Mouse (Mus musculus): ENCODE data around the gene Nupr1. TPM values are rescaled to one million over a fixed set of nuclear protein-coding genes. Genes with fewer than 3 reads are reported as not detected.

Gene Nupr1
- 4.9 and 6.8 TPM in 2 replicates for polyA plus RNA-seq (2012; ENCODE audit: low replicate concordance)

GRCm38 (mm10) chr7:126630824-126631518, at the start of gene Nupr1:
TSS of gene Nupr1 (minus strand) at chr7:126630861.

GRCm38 (mm10) chr7:126676207-126676606, 45.5 kb upstream of the Nupr1 start, which contains the start of gene Sult1a1:
TSS of gene Sult1a1 (minus strand) at chr7:126676432.

GRCm38 (mm10) chr7:126649231-126650051, 18.8 kb upstream of the Nupr1 start, which contains the start of gene Sgf29:
TSS of gene Sgf29 (plus strand) at chr7:126649309.

GRCm38 (mm10) chr7:126594862-126595561, 35.6 kb downstream of the Nupr1 start, which contains the start of gene Il27:
TSS of gene Il27 (minus strand) at chr7:126594941.

GRCm38 (mm10) chr7:126585717-126586116, 44.9 kb downstream of the Nupr1 start, which contains the start of gene Cln3:
TSS of gene Cln3 (minus strand) at chr7:126585817.

GRCm38 (mm10) chr7:126584506-126584977, 46.1 kb downstream of the Nupr1 start, which contains the start of gene Apobr:
TSS of gene Apobr (plus strand) at chr7:126584942.

Other genes starting within 250 kb of the Nupr1 start
- gene Nfatc2ip, start 234.1 kb downstream of the Nupr1 start, polyA plus RNA-seq (2012; ENCODE audit: low replicate concordance) = 5.1 and 6.6 TPM in 2 replicates
- gene Cd19, start 216.0 kb downstream of the Nupr1 start, polyA plus RNA-seq (2012; ENCODE audit: low replicate concordance) = 103 and 270 TPM in 2 replicates
- 198 and 348 TPM in 2 replicates for gene Rabep2, start 202.1 kb downstream of the Nupr1 start, polyA plus RNA-seq (2012; ENCODE audit: low replicate concordance)
- 0.20 and 0.94 TPM in 2 replicates for gene Atp2a1, start 167.8 kb downstream of the Nupr1 start, polyA plus RNA-seq (2012; ENCODE audit: low replicate concordance)
- 95.0 and 124 TPM in 2 replicates for gene Sh2b1, start 155.4 kb downstream of the Nupr1 start, polyA plus RNA-seq (2012; ENCODE audit: low replicate concordance)
- gene Tufm, start 143.5 kb downstream of the Nupr1 start, polyA plus RNA-seq (2012; ENCODE audit: low replicate concordance) = 18.1 and 40.0 TPM in 2 replicates
- gene Atxn2l, start 127.4 kb downstream of the Nupr1 start, polyA plus RNA-seq (2012; ENCODE audit: low replicate concordance) = 600 and 1,323 TPM in 2 replicates
- gene Eif3c, start 64.5 kb downstream of the Nupr1 start, polyA plus RNA-seq (2012; ENCODE audit: low replicate concordance) = 43.4 and 50.0 TPM in 2 replicates
- gene Apobr, start 45.9 kb downstream of the Nupr1 start, polyA plus RNA-seq (2012; ENCODE audit: low replicate concordance) = 69.9 and 145 TPM in 2 replicates
- gene Cln3, start 45.0 kb downstream of the Nupr1 start, polyA plus RNA-seq (2012; ENCODE audit: low replicate concordance) = 26.8 and 44.7 TPM in 2 replicates
- gene Il27, start 35.9 kb downstream of the Nupr1 start, polyA plus RNA-seq (2012; ENCODE audit: low replicate concordance) = 1.3 TPM in 2 replicates
- 27.1 and 73.0 TPM in 2 replicates for gene Sgf29, start 18.4 kb upstream of the Nupr1 start, polyA plus RNA-seq (2012; ENCODE audit: low replicate concordance)
- gene Sult1a1, start 45.6 kb upstream of the Nupr1 start, polyA plus RNA-seq (2012; ENCODE audit: low replicate concordance) = 0.25 and 2.0 TPM in 2 replicates
- gene Bola2, start 64.5 kb upstream of the Nupr1 start, polyA plus RNA-seq (2012; ENCODE audit: low replicate concordance) = 85.0 and 156 TPM in 2 replicates
- 3.1 and 7.3 TPM in 2 replicates for gene Slx1b, start 64.9 kb upstream of the Nupr1 start, polyA plus RNA-seq (2012; ENCODE audit: low replicate concordance)
- 2,019 and 2,208 TPM in 2 replicates for gene Coro1a, start 76.9 kb upstream of the Nupr1 start, polyA plus RNA-seq (2012; ENCODE audit: low replicate concordance)
- 116 and 131 TPM in 2 replicates for gene Mapk3, start 128.7 kb upstream of the Nupr1 start, polyA plus RNA-seq (2012; ENCODE audit: low replicate concordance)
- gene Gdpd3, start 135.5 kb upstream of the Nupr1 start, polyA plus RNA-seq (2012; ENCODE audit: low replicate concordance) = 2.9 and 4.6 TPM in 2 replicates
- gene Ypel3, start 146.1 kb upstream of the Nupr1 start, polyA plus RNA-seq (2012; ENCODE audit: low replicate concordance) = 614 and 1,558 TPM in 2 replicates
- 20.6 and 32.8 TPM in 2 replicates for gene Tbx6, start 150.6 kb upstream of the Nupr1 start, polyA plus RNA-seq (2012; ENCODE audit: low replicate concordance)
- 144 and 186 TPM in 2 replicates for gene Ppp4c, start 161.6 kb upstream of the Nupr1 start, polyA plus RNA-seq (2012; ENCODE audit: low replicate concordance)
- 0.18 TPM in 1 of 2 replicates, not detected in the other for gene Fam57b, start 166.8 kb upstream of the Nupr1 start, polyA plus RNA-seq (2012; ENCODE audit: low replicate concordance)
- not detected in 2 replicates for gene 4930451I11Rik, start 200.8 kb upstream of the Nupr1 start, polyA plus RNA-seq (2012; ENCODE audit: low replicate concordance)
- not detected in 2 replicates for gene Doc2a, start 216.6 kb upstream of the Nupr1 start, polyA plus RNA-seq (2012; ENCODE audit: low replicate concordance)
- gene Hirip3, start 231.1 kb upstream of the Nupr1 start, polyA plus RNA-seq (2012; ENCODE audit: low replicate concordance) = 46.3 and 48.6 TPM in 2 replicates
- gene Ino80e, start 231.5 kb upstream of the Nupr1 start, polyA plus RNA-seq (2012; ENCODE audit: low replicate concordance) = 411 and 521 TPM in 2 replicates